22 mouse cellular contexts compared by ENCODE assay signal in the genomic region with DNA sequence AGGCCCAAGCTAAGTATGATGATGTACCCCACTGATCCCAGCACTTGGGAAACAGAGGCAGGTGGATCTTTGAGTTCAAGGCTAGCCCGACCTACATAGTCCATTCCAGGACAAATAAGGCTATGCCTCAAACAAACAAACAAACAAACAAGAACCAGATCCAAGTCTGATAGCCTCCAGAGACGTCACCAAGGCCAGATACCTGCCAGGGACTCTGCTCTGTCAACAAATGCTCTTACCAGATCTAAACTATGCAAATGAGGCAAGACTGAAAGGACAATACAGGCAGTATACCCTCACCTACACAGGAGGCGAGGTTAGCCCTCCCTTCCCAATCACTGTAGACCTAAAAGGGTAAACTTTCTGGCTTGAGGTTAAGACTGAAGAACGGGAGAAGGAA. TPM values are rescaled to one million over a fixed set of nuclear protein-coding genes. Genes with fewer than 3 reads are reported as not detected.
DNase-seq lines count a peak whose midpoint lies in the region; ATAC-seq and TF ChIP-seq lines count a peak whose summit lies in the region.
"Had no signal": no experiment of that assay in that cellular context is flagged by ENCODE, and none has a peak within 500 bp of the region (broad histone marks: within the 10 kb centered on the region; RNA-seq: fewer than 3 reads in every experiment).

No protein-coding gene starts in this region.

- TF ChIP-seq POLR2A in liver, adult 2 months (IDR thresholded peaks at IDR 0.05; ENCODE audit: extremely low read depth, insufficient read depth, low read length): no peak

- no peak overlapping the region for H3K4me2 ChIP-seq in liver, embryonic 11.5 days

- DNase-seq in heart, adult 11 months: peak; percentile 71
- no peak for DNase-seq in heart, postnatal 10 days
- DNase-seq in liver, adult 2 months (ENCODE audit: extremely low read depth, low read depth, low spot score): peak; percentile 64
- DNase-seq in liver, embryonic 11.5 days (ENCODE audit: low spot score): no peak
- DNase-seq in urinary bladder, adult 2 months (ENCODE audit: low spot score): peak; percentile 11
- DNase-seq in urinary bladder, postnatal 14 days (ENCODE audit: low spot score): no peak
- DNase-seq: adrenal gland, adult 2 months; adrenal gland, adult 8-10 months; adrenal gland, postnatal 10 days; adrenal gland, postnatal 14 days; adrenal gland, postnatal 25 days; adrenal gland, postnatal 36 days; B cell, adult 2 months; cerebellum, adult 11 months; cerebellum, adult 11-12 months had no signal

- H3K27me3 ChIP-seq in liver, adult 2 months (ENCODE audit: control insufficient read depth, insufficient read depth, low read length): no peaks in the 10 kb centered on the region
- 0 out of 2 replicates have a peak, but pooled peaks cover 4% of the 10 kb centered on the region for H3K27me3 ChIP-seq in liver, embryonic 11.5 days (replicated peaks; ENCODE audit: control insufficient read depth, insufficient read depth, low read length)
- peaks cover 2% of the 10 kb centered on the region for H3K27me3 ChIP-seq in megakaryocyte, embryonic 14.5 days (replicated peaks)
- H3K27me3 ChIP-seq: CH12.LX, Patski had no signal

- WGBS in liver, adult 2 months: 56% methylated on average over 4 of the region's 4 CpGs
- 56% methylated on average over 4 of the region's 4 CpGs for WGBS in liver, embryonic 11.5 days

- no peak; the same call in 1 of the 2 replicates for ATAC-seq in liver, embryonic 11.5 days (replicated peaks; ENCODE audit: low FRiP score)
- ATAC-seq in megakaryocyte, adult 5-6 weeks (ENCODE audit: poor library complexity, severe bottlenecking): no peak
- ATAC-seq: activated CD4-positive, CD25-positive, alpha-beta regulatory T cell, adult 4 months; CD4-positive, CD25-positive, alpha-beta regulatory T cell, adult 4 months; Patski had no signal

- no peak overlapping the region; the same call in 1 of the 2 replicates for H3K27ac ChIP-seq in liver, adult 2 months (replicated peaks; ENCODE audit: insufficient read depth, low read depth, low read length)
- no peak overlapping the region for H3K27ac ChIP-seq in liver, embryonic 11.5 days (ENCODE audit: low read depth, low read length)

- no peak for TF ChIP-seq CTCF in liver, adult 2 months (IDR thresholded peaks at IDR 0.05; ENCODE audit: low read depth, low read length)

- peaks cover 12% of the 10 kb centered on the region for H3K4me1 ChIP-seq in liver, adult 2 months (ENCODE audit: control insufficient read depth, insufficient read depth, low read length)
- 0 out of 2 replicates have a peak, but pooled peaks cover 7% of the 10 kb centered on the region for H3K4me1 ChIP-seq in liver, embryonic 11.5 days (replicated peaks; ENCODE audit: control insufficient read depth, insufficient read depth, low read length)
- peaks cover 86% of the 10 kb centered on the region for H3K4me1 ChIP-seq in megakaryocyte, embryonic 14.5 days

- intact Hi-C loops in heart, postnatal 10 days (cut with DNase I): no loop called here

- H3K4me3 ChIP-seq in liver, adult 2 months (ENCODE audit: insufficient read depth, low read depth, low read length): no peak overlapping the region
- H3K4me3 ChIP-seq in liver, embryonic 11.5 days (ENCODE audit: low read depth, low read length): no peak overlapping the region
- H3K4me3 ChIP-seq in megakaryocyte, embryonic 14.5 days (replicated peaks): peak overlapping the region; percentile 65

- H3K79me2 ChIP-seq in liver, adult 2 months (ENCODE audit: control insufficient read depth, insufficient read depth, low read length): peaks cover 9% of the 10 kb centered on the region; the same call in 1 of the 2 replicates

- no peaks in the 10 kb centered on the region for H3K36me3 ChIP-seq in liver, adult 2 months (ENCODE audit: control insufficient read depth, insufficient read depth, low read length)
- no peaks in the 10 kb centered on the region for H3K36me3 ChIP-seq in liver, embryonic 11.5 days (ENCODE audit: control insufficient read depth, insufficient read depth, low read length)
- peaks cover 45% of the 10 kb centered on the region for H3K36me3 ChIP-seq in megakaryocyte, embryonic 14.5 days (replicated peaks; ENCODE audit: low read length)
- H3K36me3 ChIP-seq: G1E had no signal

- H3K9me3 ChIP-seq in liver, embryonic 11.5 days (ENCODE audit: control insufficient read depth, low read length): no peaks in the 10 kb centered on the region
- H3K9me3 ChIP-seq in megakaryocyte, embryonic 14.5 days: no peaks in the 10 kb centered on the region
- H3K9me3 ChIP-seq: G1E had no signal

- H3K9ac ChIP-seq in liver, adult 2 months (ENCODE audit: low read depth, low read length): no peak overlapping the region
- H3K9ac ChIP-seq in liver, embryonic 11.5 days (ENCODE audit: low read depth, low read length): no peak overlapping the region

RNA-seq across cellular contexts. Expression of a gene that starts 22.7 kb away (rescaled TPM):
- 10 to 100 TPM; 12.2 to 15.9 TPM for total RNA-seq in heart, postnatal 10 days (2021)
- 6.0 and 10.5 TPM in 2 replicates for total RNA-seq in liver, adult 2 months (2014; rRNA removed)
- 22.2 and 22.6 TPM in 2 replicates for polyA plus RNA-seq in liver, adult 2 months (2012; rRNA removed)
- polyA plus RNA-seq in liver, embryonic 11.5 days (2014; fragmentation: Nextera tagmentation; extraction: Ambion mirVana): 4.0 TPM in 2 replicates
- 63.1 and 124 TPM in 2 replicates for polyA plus RNA-seq in megakaryocyte, embryonic 14.5 days (2012; ENCODE audit: insufficient read depth, low replicate concordance)
- total RNA-seq in megakaryocyte, adult 5-6 weeks (2015): 2.1 and 3.0 TPM in 2 replicates
- 1.7 and 3.6 TPM in 2 replicates for total RNA-seq in megakaryocyte, adult 5-6 weeks (2017)
- polyA plus RNA-seq in urinary bladder, adult 2 months (2012; rRNA removed): 43.2 and 60.5 TPM in 2 replicates

Comparison
In these comparisons a context has a peak if more than half of its experiments do, and no peak if none do; other contexts are left out.
1. DNase-seq: peak in heart, adult 11 months (single experiment), liver, adult 2 months (single experiment) and urinary bladder, adult 2 months (single experiment); none in heart, postnatal 10 days (0 of 2), liver, embryonic 11.5 days (single experiment) and urinary bladder, postnatal 14 days (single experiment).